Mouse (Mus musculus) CH12.LX (cell line): Measurements from ENCODE around the gene Ror2.

Source experiments
- CHD2 ChIP-seq: IDR thresholded peaks from 2 replicates; pipeline ENCODE4 v1.6.1; 2011; ENCODE audit warnings: low read length, improper control_type of control experiment
- CTCF ChIP-seq, 2 experiments: IDR thresholded peaks in 1 of 2; conservative IDR thresholded peaks in 1 of 2; 2 replicates each; pipeline ENCODE4 v1.5.1; 2011 to 2012; ENCODE audit warnings: low read depth in 2 of 2, low read length in 2 of 2, improper control_type of control experiment in 1 of 2, inconsistent platforms in 1 of 2, mild to moderate bottlenecking in 1 of 2, moderate library complexity in 1 of 2
- EP300 ChIP-seq: IDR thresholded peaks from 2 replicates; pipeline ENCODE4 v1.6.1; 2011; ENCODE audit warnings: low read length, improper control_type of control experiment
- ETS1 ChIP-seq: conservative IDR thresholded peaks from 2 replicates; pipeline ENCODE4 v1.6.1; 2012; ENCODE audit warnings: low read depth, mild to moderate bottlenecking, inconsistent platforms, low read length, improper control_type of control experiment, moderate library complexity
- HCFC1 ChIP-seq: IDR thresholded peaks from 2 replicates; pipeline ENCODE4 v1.6.1; 2012; ENCODE audit warnings: low read depth, mild to moderate bottlenecking, inconsistent platforms, low read length, improper control_type of control experiment
- MAX ChIP-seq: IDR thresholded peaks from 2 replicates; pipeline ENCODE4 v1.6.1; 2011; ENCODE audit warnings: low read length, improper control_type of control experiment
- MYC ChIP-seq: IDR thresholded peaks from 2 replicates; pipeline ENCODE4 v1.6.1; 2011; ENCODE audit warnings: low read depth, mild to moderate bottlenecking, improper control_type of control experiment, low read length
- NELFE ChIP-seq: IDR thresholded peaks from 2 replicates; pipeline ENCODE4 v1.6.1; 2011; ENCODE audit warnings: low read depth, low read length, improper control_type of control experiment
- NRF1 ChIP-seq: IDR thresholded peaks from 2 replicates; pipeline ENCODE4 v1.6.1; 2014; ENCODE audit warnings: low read depth, mild to moderate bottlenecking, inconsistent platforms, low read length, improper control_type of control experiment, moderate library complexity
- POLR2A ChIP-seq: IDR thresholded peaks from 2 replicates; pipeline ENCODE4 v1.6.1; 2011; ENCODE audit warnings: low read depth, mild to moderate bottlenecking, improper control_type of control experiment, low read length
- RCOR1 ChIP-seq: conservative IDR thresholded peaks from 2 replicates; pipeline ENCODE4 v1.6.1; 2012; ENCODE audit warnings: low read depth, mild to moderate bottlenecking, inconsistent platforms, low read length, improper control_type of control experiment
- SMC3 ChIP-seq: IDR thresholded peaks from 2 replicates; pipeline ENCODE4 v1.6.1; 2011; ENCODE audit warnings: low read depth, low read length, improper control_type of control experiment
- USF2 ChIP-seq: conservative IDR thresholded peaks from 2 replicates; pipeline ENCODE4 v1.6.1; 2011; ENCODE audit warnings: low read depth, low read length, improper control_type of control experiment

GRCm38 (mm10) chr13:53325531-53325930 is 39.6 kb upstream of the Ror2 start:
- no peak for TF ChIP-seq NELFE
- TF ChIP-seq CTCF (conservative IDR thresholded peaks at IDR 0.05 in 1 of 2, IDR thresholded peaks at IDR 0.05 in 1 of 2; ENCODE audit: low read depth in 2 of 2, low read length in 2 of 2), result no peak
- TF ChIP-seq HCFC1, result no peak
- TF ChIP-seq MYC, result no peak
- TF ChIP-seq POLR2A, result no peak
- no peak for TF ChIP-seq RCOR1
- no peak for TF ChIP-seq EP300
- no peak for TF ChIP-seq MAX
- TF ChIP-seq ETS1, result no peak
- TF ChIP-seq USF2, result no peak
- TF ChIP-seq NRF1, result no peak
- TF ChIP-seq CHD2, result no peak
- no peak for TF ChIP-seq SMC3
